Mouse (Mus musculus) embryonic facial prominence, embryonic 12.5 days (tissue): ENCODE data around the gene Fam53b. TPM values are rescaled to one million over a fixed set of nuclear protein-coding genes. Genes with fewer than 3 reads are reported as not detected.
A peak's percentile ranks its signal among the peaks of the same experiment; 100 is the strongest.

Source experiments
- ATAC-seq: fragments of 200-750 bp; cut with Nextera tagmentation; 2 replicates; pipeline ENCODE4 v1.8.0; 2017; ENCODE audit not compliant: insufficient number of reproducible peaks, insufficient read depth, low FRiP score, low TSS enrichment
- H3K27ac ChIP-seq: fragments of 300-500 bp; sonication (generic); 2 replicates; pipeline ENCODE4 v1.5.1; 2016; ENCODE audit warnings: mild to moderate bottlenecking
- H3K27me3 ChIP-seq: fragments of 300-500 bp; sonication (generic); 2 replicates; pipeline ENCODE4 v1.6.1; 2016; ENCODE audit warnings: mild to moderate bottlenecking, moderate library complexity
- H3K36me3 ChIP-seq: fragments of 300-500 bp; sonication (generic); 2 replicates; pipeline ENCODE4 v1.6.1; 2016; ENCODE audit warnings: mild to moderate bottlenecking
- H3K4me1 ChIP-seq: fragments of 300-500 bp; sonication (generic); 2 replicates; pipeline ENCODE4 v1.6.1; 2016
- H3K4me2 ChIP-seq: fragments of 300-500 bp; sonication (generic); replicated peaks from 2 replicates; pipeline ENCODE4 v1.6.1; 2016; ENCODE audit warnings: mild to moderate bottlenecking, moderate library complexity
- H3K4me3 ChIP-seq: fragments of 300-500 bp; sonication (generic); 2 replicates; pipeline ENCODE4 v1.5.1; 2016; ENCODE audit warnings: mild to moderate bottlenecking
- H3K9ac ChIP-seq: fragments of 300-500 bp; sonication (generic); 2 replicates; pipeline ENCODE4 v1.6.1; 2016; ENCODE audit warnings: mild to moderate bottlenecking, moderate library complexity
- H3K9me3 ChIP-seq: fragments of 300-500 bp; sonication (generic); 2 replicates; pipeline ENCODE4 v1.6.1; 2016; ENCODE audit warnings: mild to moderate bottlenecking, moderate library complexity
- WGBS: fragments of 180-500 bp; shearing (Covaris S2); methylation state at CpG from one replicate; pipeline ENCODE4 v1.1.7; 2016; 5-methylcytosine and 5-hydroxymethylcytosine counted together
- polyA plus RNA-seq: library from polyadenylated mRNA; unstranded; fragments of >200 nt; fragmentation: Nextera tagmentation; extraction: Ambion mirVana; gene quantifications from 2 replicates; pipeline ENCODE4 v1.2.1, GENCODE M21; 2016

Gene Fam53b
- polyA plus RNA-seq, 1 experiment from 2014 or later, result 23.6 TPM

DNA sequence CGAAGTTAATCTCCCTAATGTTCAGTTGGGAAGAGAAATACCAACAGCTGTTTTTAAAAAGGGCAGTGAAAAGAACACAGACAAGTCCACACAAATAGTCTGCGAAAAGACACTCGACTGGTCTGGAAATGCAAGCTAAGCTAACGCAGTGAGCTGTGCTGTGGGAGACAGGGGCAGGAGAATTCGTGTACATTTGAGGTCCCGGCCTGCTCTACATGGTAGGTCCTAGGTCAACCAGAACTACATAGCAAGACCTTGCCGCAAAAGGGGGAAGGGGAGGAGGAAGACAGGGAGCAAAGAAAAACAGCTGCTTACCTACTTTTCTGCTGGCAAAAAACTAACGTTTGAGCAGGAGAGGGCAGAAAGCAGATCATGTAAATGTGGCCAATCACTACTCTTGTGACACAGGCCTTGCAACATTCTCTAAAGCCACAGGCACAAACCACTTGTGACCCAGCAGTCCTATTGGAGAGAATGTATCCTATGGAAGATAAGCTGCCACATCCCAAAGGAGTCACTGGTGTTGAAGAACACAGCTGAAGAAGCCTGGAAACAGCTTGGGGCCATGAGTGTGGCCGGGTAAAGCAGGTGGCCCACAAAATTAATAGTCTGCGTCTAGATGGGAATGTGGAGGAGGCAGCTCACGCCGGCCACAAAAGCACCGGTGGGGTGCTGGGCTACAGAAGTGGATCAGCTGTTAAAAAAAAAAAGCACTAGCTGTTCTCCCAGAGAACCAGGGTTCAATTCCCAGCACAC lies 87.4 kb downstream of the Fam53b start:
- Histone ChIP-seq H3K36me3 (no peaks in the 10 kb centered on the region), H3K4me2 (no peak overlapping the region), H3K9me3 (no peaks in the 10 kb centered on the region), H3K27ac (no peak overlapping the region), H3K27me3 (no peaks in the 10 kb centered on the region), H3K4me1 (no peaks in the 10 kb centered on the region), H3K9ac (no peak overlapping the region), H3K4me3 (no peak overlapping the region)
- 71% methylated on average over 13 of the region's 13 CpGs for WGBS
- ATAC-seq, result no peak

DNA sequence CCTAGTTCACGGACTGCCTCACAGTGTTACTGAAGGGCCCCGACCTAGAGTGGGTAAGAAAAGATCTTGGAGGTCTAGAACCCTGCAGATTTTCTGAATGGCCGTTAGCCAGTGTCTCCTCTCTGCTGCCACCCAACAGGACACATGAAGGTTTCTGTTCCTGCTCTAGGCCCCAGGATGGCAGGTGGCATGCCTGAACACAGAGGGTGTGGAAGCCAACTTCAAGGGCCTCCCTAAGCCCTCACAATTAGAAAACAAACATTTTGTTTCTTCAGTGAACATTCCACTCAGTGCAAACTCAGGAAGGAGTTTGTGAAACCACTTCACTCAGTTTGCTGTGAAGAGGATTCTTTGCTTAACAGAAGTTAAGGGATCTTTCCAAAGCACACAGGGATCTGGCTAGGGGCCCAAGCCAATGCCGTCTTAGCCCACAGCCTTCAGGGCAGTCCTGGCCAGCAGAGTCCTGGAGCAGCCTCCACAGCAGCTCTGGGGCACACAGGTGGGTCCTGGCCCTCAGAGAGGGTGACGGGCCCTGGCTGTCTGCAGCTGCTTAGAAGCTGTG lies 89.1 kb downstream of the Fam53b start:
- no peak for ATAC-seq
- H3K27ac ChIP-seq, result no peak overlapping the region

GRCm38 (mm10) chr7:132723906-132724305 lies 89.8 kb downstream of the Fam53b start:
- Histone ChIP-seq H3K27ac (no peak overlapping the region), H3K4me3 (no peak overlapping the region), H3K4me1 (0 out of 2 replicates have a peak, but pooled peaks cover 3% of the 10 kb centered on the region), H3K9ac (no peak overlapping the region), H3K36me3 (no peaks in the 10 kb centered on the region), H3K4me2 (no peak overlapping the region), H3K9me3 (no peaks in the 10 kb centered on the region), H3K27me3 (no peaks in the 10 kb centered on the region)
- 91% methylated on average over 11 of the region's 11 CpGs for WGBS
- no peak for ATAC-seq

More for the DNA sequence above, 89.1 kb downstream of the Fam53b start:
- Histone ChIP-seq H3K4me3 (no peak overlapping the region), H3K4me1 (0 out of 2 replicates have a peak, but pooled peaks cover 3% of the 10 kb centered on the region), H3K27me3 (no peaks in the 10 kb centered on the region), H3K9me3 (no peaks in the 10 kb centered on the region), H3K36me3 (no peaks in the 10 kb centered on the region), H3K4me2 (no peak overlapping the region), H3K9ac (no peak overlapping the region)
- WGBS, result 91% methylated on average over 5 of the region's 5 CpGs

DNA sequence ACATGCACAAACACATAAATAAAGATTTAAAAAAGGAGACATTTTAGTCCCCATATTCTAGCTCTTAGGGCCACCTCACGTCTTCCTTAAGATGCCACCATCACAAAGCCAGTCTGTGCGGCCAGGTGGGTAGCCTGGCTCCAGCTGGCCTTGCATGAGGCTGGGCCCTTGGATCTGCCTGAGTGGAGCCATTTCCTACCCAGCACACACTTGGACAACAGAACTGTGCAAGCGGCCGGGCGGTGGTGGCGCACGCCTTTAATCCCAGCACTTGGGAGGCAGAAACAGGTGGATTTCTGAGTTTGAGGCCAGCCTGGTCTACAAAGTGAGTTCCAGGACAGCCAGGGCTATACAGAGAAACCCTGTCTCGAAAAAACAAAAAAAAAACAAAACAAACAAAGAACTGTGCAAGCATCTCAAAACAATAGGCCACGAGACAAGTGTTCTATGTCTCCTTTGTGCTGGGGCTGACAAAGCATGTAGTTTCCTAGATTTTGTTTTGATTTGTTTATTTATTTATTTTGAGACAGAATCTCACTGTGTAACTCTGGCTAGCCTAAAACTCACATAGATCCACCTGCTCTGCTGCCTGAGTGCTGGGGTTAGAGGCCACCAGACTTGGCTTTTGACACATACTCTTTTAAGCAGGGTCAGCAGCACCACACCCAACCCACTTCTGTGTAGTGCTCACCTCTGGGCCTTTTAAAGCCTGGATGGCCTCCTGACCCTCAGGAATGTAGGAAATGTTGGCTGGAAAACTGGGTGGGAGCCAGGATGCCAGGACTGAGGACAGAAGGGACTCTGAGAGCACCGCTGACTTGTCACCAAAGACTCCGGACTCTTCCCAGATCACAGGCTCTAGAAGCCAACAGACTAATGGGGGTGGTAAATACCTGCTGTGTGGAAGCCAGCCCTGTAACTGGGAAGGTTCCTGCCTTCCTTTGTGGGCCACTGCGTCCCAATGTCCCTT lies 91.0 kb downstream of the Fam53b start:
- H3K4me2 ChIP-seq, result no peak overlapping the region
- H3K4me3 ChIP-seq, result no peak overlapping the region
- no peak overlapping the region for H3K9ac ChIP-seq
- no peak for ATAC-seq
- H3K9me3 ChIP-seq, result no peaks in the 10 kb centered on the region
- H3K36me3 ChIP-seq, result no peaks in the 10 kb centered on the region
- H3K27me3 ChIP-seq, result no peaks in the 10 kb centered on the region
- no peak overlapping the region for H3K27ac ChIP-seq
- H3K4me1 ChIP-seq, result 0 out of 2 replicates have a peak, but pooled peaks cover 3% of the 10 kb centered on the region
- WGBS, result 88% methylated on average over 12 of the region's 12 CpGs

- Histone ChIP-seq H3K4me3 (no peak overlapping the region), H3K9me3 (no peaks in the 10 kb centered on the region), H3K27me3 (no peaks in the 10 kb centered on the region), H3K9ac (no peak overlapping the region), H3K4me2 (no peak overlapping the region), H3K36me3 (0 out of 2 replicates have a peak, but pooled peaks cover 2% of the 10 kb centered on the region), H3K27ac (no peak overlapping the region), H3K4me1 (0 out of 2 replicates have a peak, but pooled peaks cover 5% of the 10 kb centered on the region)
- 84% methylated on average over 8 of the region's 8 CpGs for WGBS
- no peak for ATAC-seq
Measured at GRCm38 (mm10) chr7:132720562-132720961, 93.1 kb downstream of the Fam53b start.

DNA sequence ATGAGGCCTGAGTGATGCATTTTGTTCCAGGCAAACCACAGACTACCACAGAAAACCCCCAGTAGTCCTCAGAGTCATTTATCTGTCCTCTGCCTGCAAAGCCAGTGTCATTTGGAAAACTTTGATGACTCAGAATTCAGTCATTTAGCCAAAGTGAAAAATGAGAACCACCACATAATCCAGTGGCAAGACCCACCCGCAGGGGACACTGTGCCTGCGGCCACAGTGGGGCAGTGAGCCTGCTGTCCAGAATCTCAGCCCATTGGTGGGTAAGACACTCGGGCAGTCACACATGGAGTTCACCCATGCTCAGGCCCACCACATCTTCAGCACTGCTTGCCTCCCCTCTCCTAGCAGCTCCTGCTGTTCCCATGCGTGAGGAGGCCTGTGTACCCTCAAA lies 94.1 kb downstream of the Fam53b start:
- no peak for ATAC-seq
- no peak overlapping the region for H3K4me3 ChIP-seq
- no peak overlapping the region for H3K27ac ChIP-seq
- no peak overlapping the region for H3K9ac ChIP-seq
- peaks cover 15% of the 10 kb centered on the region for H3K4me1 ChIP-seq
- H3K4me2 ChIP-seq, result no peak overlapping the region
- WGBS, result 81% methylated on average over 4 of the region's 4 CpGs
- no peaks in the 10 kb centered on the region for H3K27me3 ChIP-seq
- H3K36me3 ChIP-seq, result 0 out of 2 replicates have a peak, but pooled peaks cover 11% of the 10 kb centered on the region
- H3K9me3 ChIP-seq, result no peaks in the 10 kb centered on the region

- WGBS, result 94% methylated on average over 4 of the region's 4 CpGs
- Histone ChIP-seq H3K27me3 (no peaks in the 10 kb centered on the region), H3K4me1 (peaks cover 38% of the 10 kb centered on the region), H3K4me2 (no peak overlapping the region), H3K27ac (peak overlapping the region; percentile 85), H3K9ac (no peak overlapping the region), H3K4me3 (no peak overlapping the region), H3K9me3 (no peaks in the 10 kb centered on the region), H3K36me3 (0 out of 2 replicates have a peak, but pooled peaks cover 11% of the 10 kb centered on the region)
- ATAC-seq, result no peak
Measured at GRCm38 (mm10) chr7:132715259-132715658, 98.4 kb downstream of the Fam53b start.

DNA sequence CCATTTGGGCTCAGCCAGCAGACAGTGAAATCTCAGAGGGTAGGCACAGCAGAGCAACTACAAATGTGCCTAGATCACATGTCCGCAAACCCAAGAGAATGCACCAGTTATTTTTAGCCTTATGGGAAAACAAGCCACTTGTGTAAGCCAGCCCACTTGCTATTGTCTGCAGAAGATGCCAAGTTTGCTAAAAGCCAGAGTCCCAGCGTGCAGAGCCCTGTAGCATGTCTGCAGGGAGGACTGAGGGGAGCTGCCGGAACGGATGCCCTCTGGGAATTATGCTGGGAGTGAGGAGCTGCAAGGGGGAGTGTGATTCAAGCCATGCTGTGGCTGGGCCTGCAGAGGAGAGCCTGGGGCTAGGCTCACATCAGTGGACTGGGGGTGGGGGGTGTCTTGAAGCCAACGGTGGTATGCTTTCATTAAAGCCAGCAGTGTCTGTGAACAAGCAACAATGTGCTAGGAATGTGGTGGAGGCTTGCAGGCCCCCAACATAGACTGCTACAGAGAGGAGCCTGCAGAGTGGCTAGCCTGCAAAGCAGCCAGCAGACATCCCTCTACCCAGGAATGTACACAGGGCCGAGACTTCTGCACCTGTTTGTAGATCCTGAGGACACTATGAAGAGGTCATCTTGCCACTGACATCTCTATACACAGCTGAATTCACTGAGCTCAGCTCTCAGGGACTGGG lies 99.3 kb downstream of the Fam53b start:
- Histone ChIP-seq H3K9ac (0 out of 2 replicates have a peak overlapping the region, but pooled peaks have one; percentile 16), H3K27me3 (no peaks in the 10 kb centered on the region), H3K27ac (peak overlapping the region; percentile 85), H3K4me2 (no peak overlapping the region), H3K4me3 (no peak overlapping the region), H3K4me1 (peaks cover 38% of the 10 kb centered on the region), H3K9me3 (no peaks in the 10 kb centered on the region), H3K36me3 (0 out of 2 replicates have a peak, but pooled peaks cover 11% of the 10 kb centered on the region)
- WGBS, result 20% methylated on average over 6 of the region's 6 CpGs
- no peak for ATAC-seq

DNA sequence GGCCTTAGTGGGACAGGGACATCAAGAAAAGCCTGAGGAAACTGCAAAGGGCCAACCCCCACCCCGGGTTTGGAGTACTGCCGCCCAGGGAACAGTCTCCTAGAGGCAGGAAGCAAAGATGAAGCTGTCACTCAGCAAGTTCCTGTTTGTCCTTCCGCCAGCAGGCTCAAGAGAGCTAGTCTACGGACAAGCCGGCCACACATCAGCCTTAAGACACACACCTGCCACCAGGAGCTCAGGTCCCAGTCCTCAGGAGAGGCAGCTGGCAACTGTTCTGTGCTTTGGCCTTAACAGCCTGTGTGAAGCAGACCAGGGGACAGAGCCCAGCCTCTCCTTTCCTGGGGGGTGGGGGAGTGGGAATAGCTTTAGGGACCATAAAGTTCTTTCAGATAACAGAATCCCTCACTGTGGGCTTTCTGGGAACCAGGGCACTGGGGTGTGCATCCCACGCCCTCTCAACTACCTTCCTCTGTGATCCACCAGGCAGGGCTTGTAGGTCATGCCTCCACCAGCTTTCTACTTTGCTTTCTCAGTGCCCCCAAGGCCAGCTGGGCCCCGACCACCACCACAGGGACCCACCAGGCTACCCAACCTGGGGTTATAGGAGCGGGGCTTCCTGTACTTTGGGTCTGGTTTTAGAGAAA lies 100.1 kb downstream of the Fam53b start:
- Histone ChIP-seq H3K4me3 (no peak overlapping the region), H3K4me2 (no peak overlapping the region), H3K36me3 (0 out of 2 replicates have a peak, but pooled peaks cover 11% of the 10 kb centered on the region), H3K4me1 (peaks cover 38% of the 10 kb centered on the region), H3K9me3 (no peaks in the 10 kb centered on the region), H3K9ac (no peak overlapping the region), H3K27ac (peak overlapping the region; percentile 85), H3K27me3 (no peaks in the 10 kb centered on the region)
- 60% methylated on average over 8 of the region's 8 CpGs for WGBS
- no peak for ATAC-seq

DNA sequence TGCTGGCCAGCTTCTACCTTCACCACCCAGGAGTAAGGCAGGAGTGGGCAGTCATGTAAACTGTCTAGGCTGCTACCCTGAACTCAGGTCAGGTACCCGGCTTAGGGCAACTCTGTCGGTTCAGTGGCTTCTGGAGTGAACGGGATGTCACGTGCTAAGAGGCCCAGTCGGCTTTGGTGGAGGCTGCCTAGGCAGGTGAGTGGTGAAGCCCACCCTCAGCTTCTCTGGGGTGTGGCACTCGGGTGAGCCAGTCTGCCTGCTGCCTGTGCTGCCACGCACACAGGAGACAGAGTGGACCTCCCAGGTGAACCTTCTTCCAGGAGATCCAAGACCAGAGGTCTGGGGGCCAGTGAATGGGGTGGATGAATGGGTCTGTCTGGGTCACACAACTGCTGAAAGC lies 100.7 kb downstream of the Fam53b start:
- Histone ChIP-seq H3K4me3 (no peak overlapping the region), H3K27me3 (no peaks in the 10 kb centered on the region), H3K4me1 (peaks cover 38% of the 10 kb centered on the region), H3K9me3 (no peaks in the 10 kb centered on the region), H3K4me2 (no peak overlapping the region), H3K9ac (no peak overlapping the region), H3K27ac (peak overlapping the region; percentile 85), H3K36me3 (0 out of 2 replicates have a peak, but pooled peaks cover 11% of the 10 kb centered on the region)
- ATAC-seq, result no peak
- 80% methylated on average over 7 of the region's 7 CpGs for WGBS
